Mouse (Mus musculus): Measurements from ENCODE around the gene Gm3278.
"Not testable (repeated sequence)": the region's sequence is repeated elsewhere in the genome, so short reads cannot be mapped to it uniquely, and the experiment has no call there.

Gene Gm3278

GRCm38 (mm10) chr14:4892116-4892515 is at the start of gene Gm3278:
Gene Gm3278 (plus strand): TSS chr14:4892416.
- not testable (repeated sequence) for DNase-seq (ENCODE audit: low read depth)

- peak; percentile 0 for DNase-seq (ENCODE audit: low read depth)
Observed at GRCm38 (mm10) chr14:4855299-4855980, 36.8 kb upstream of the Gm3278 start, which contains the start of gene Gm3264. Gene Gm3264 (plus strand): TSS chr14:4855576.

All from NIH3T3 (cell line).